Mouse (Mus musculus) C2C12 (cell line): ENCODE results near the gene Tulp2. TPM values are rescaled to one million over a fixed set of nuclear protein-coding genes. Genes with fewer than 3 reads are reported as not detected.

Experiments
- H3K27me3 ChIP-seq: one replicate; pipeline ENCODE4 v1.6.1; 2011; ENCODE audit not compliant: control insufficient read depth, insufficient read depth, insufficient read length
- H3K36me3 ChIP-seq: one replicate; pipeline ENCODE4 v1.6.1; 2011; ENCODE audit not compliant: control insufficient read depth, insufficient read depth
- H3K4me3 ChIP-seq: one replicate; pipeline ENCODE4 v1.5.1; 2011; ENCODE audit warnings: mild to moderate bottlenecking, control low read depth; ENCODE audit not compliant: poor library complexity, insufficient read depth, severe bottlenecking
- H3K79me2 ChIP-seq: one replicate; pipeline ENCODE4 v1.6.1; 2011; ENCODE audit not compliant: control insufficient read depth, insufficient read depth
- H3K79me3 ChIP-seq: one replicate; pipeline ENCODE4 v1.6.1; 2011; ENCODE audit warnings: low read depth, control low read depth
- H3ac ChIP-seq: one replicate; pipeline ENCODE3; 2011; ENCODE audit warnings: low read depth; ENCODE audit not compliant: control insufficient read depth, insufficient read length
- CEBPB ChIP-seq: IDR thresholded peaks from one replicate; pipeline ENCODE4 v1.6.1; 2011; ENCODE audit warnings: low read depth, mild to moderate bottlenecking, control low read depth, moderate library complexity
- CTCF ChIP-seq: IDR thresholded peaks from one replicate; pipeline ENCODE4 v1.5.1; 2011; ENCODE audit not compliant: control insufficient read depth, insufficient read depth, insufficient read length
- FOSL1 ChIP-seq: IDR thresholded peaks from one replicate; pipeline ENCODE4 v1.8.0; 2011; ENCODE audit warnings: mild to moderate bottlenecking, low read length; ENCODE audit not compliant: poor library complexity, insufficient read depth, severe bottlenecking
- MAX ChIP-seq: IDR thresholded peaks from one replicate; pipeline ENCODE4 v1.6.1; 2011; ENCODE audit warnings: mild to moderate bottlenecking, control low read depth
- MYOD1 ChIP-seq: IDR thresholded peaks from one replicate; pipeline ENCODE4 v1.6.1; 2011; ENCODE audit warnings: low read depth; ENCODE audit not compliant: control insufficient read depth, insufficient read length
- MYOG ChIP-seq: IDR thresholded peaks from one replicate; pipeline ENCODE4 v1.6.1; 2011; ENCODE audit not compliant: control insufficient read depth, insufficient read length; ENCODE audit errors: extremely low read depth
- USF1 ChIP-seq: IDR thresholded peaks from one replicate; pipeline ENCODE4 v1.6.1; 2011; ENCODE audit warnings: low read depth, mild to moderate bottlenecking, control low read depth, moderate library complexity
- polyA plus RNA-seq: library from polyadenylated mRNA; unstranded; fragments of >200 nt; fragmentation: generic; extraction: Trizol; gene quantifications from one replicate; pipeline ENCODE4 v1.2.1, GENCODE M21; 2012; ENCODE audit warnings: missing spikeins

The Tulp2 gene
- polyA plus RNA-seq, 1 experiment = not detected

DNA sequence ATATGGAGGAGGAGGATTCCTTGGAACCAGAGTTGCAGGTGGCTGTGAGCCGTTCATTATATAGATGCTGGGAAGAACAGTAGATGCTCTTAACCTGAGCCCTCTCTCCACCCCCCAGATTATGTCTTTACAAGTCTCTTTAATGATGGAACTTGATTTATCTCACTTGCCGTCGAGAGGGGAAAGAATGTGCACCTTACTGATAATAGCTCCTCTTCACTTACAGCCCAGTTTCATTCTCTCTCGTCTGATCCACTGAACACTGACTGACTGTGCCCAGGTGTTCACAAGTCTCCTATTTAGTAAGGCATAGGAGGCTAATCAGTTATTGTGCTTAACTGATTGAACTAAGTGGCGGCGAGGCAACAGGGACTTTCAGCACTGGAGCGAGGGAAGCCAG lies 7.9 kb downstream of the Tulp2 start:
- no peaks in the 10 kb centered on the region for H3K27me3 ChIP-seq
- no peak overlapping the region for H3ac ChIP-seq
- H3K79me3 ChIP-seq = no peaks in the 10 kb centered on the region
- H3K36me3 ChIP-seq = no peaks in the 10 kb centered on the region
- no peak for TF ChIP-seq MAX
- no peak for TF ChIP-seq MYOD1
- no peak overlapping the region for H3K4me3 ChIP-seq
- H3K79me2 ChIP-seq = no peaks in the 10 kb centered on the region

- H3K79me2 ChIP-seq = no peaks in the 10 kb centered on the region
- TF ChIP-seq MYOG (no peak), USF1 (no peak), MAX (no peak), CEBPB (no peak), MYOD1 (no peak), CTCF (no peak), FOSL1 (no peak)
Measured at GRCm38 (mm10) chr7:45490822-45491221, 9.1 kb downstream of the Tulp2 start.

GRCm38 (mm10) chr7:45491264-45491663 lies 9.6 kb downstream of the Tulp2 start:
- TF ChIP-seq MAX (no peak), MYOD1 (no peak), CEBPB (no peak)
- Histone ChIP-seq H3K79me3 (no peaks in the 10 kb centered on the region), H3K79me2 (no peaks in the 10 kb centered on the region), H3K4me3 (no peak overlapping the region), H3ac (no peak overlapping the region), H3K27me3 (no peaks in the 10 kb centered on the region), H3K36me3 (no peaks in the 10 kb centered on the region)

More at GRCm38 (mm10) chr7:45490822-45491221, 9.1 kb downstream of the Tulp2 start:
- Histone ChIP-seq H3K27me3 (no peaks in the 10 kb centered on the region), H3K79me3 (no peaks in the 10 kb centered on the region), H3ac (no peak overlapping the region), H3K4me3 (no peak overlapping the region), H3K36me3 (no peaks in the 10 kb centered on the region)

GRCm38 (mm10) chr7:45492225-45492844 lies 10.7 kb downstream of the Tulp2 start:
- H3K79me2 ChIP-seq = no peaks in the 10 kb centered on the region
- H3ac ChIP-seq = no peak overlapping the region
- TF ChIP-seq CEBPB = no peak
- no peak for TF ChIP-seq MAX
- no peak for TF ChIP-seq MYOD1
- no peak for TF ChIP-seq MYOG
- TF ChIP-seq FOSL1 = no peak
- TF ChIP-seq USF1 = no peak
- TF ChIP-seq CTCF = no peak
- H3K27me3 ChIP-seq = no peaks in the 10 kb centered on the region
- no peaks in the 10 kb centered on the region for H3K79me3 ChIP-seq
- no peaks in the 10 kb centered on the region for H3K36me3 ChIP-seq
- no peak overlapping the region for H3K4me3 ChIP-seq

DNA sequence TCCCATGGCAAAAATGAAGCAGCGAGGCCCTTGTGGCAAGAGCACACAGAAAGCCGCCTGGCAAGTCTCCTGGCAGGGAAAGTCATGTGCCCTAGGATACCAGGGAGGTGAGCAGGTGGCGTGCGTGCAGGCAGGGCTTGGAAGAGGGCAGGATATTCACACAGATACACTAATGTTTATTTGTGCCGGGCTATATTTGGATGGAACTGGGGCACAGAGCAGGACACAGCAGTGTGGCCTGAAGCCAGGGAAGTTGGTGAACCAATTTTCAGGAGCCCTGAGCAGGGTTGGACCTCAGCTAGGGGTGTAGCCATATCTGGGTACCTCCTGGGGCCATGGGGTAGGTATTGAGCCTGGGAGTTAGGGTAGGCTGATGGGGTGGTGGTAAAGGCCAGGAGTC lies 11.3 kb downstream of the Tulp2 start:
- Histone ChIP-seq H3ac (no peak overlapping the region), H3K79me2 (no peaks in the 10 kb centered on the region), H3K27me3 (no peaks in the 10 kb centered on the region), H3K4me3 (no peak overlapping the region), H3K36me3 (no peaks in the 10 kb centered on the region), H3K79me3 (no peaks in the 10 kb centered on the region)
- no peak for TF ChIP-seq MYOD1
- TF ChIP-seq FOSL1 = no peak
- TF ChIP-seq MYOG = no peak
- no peak for TF ChIP-seq USF1
- no peak for TF ChIP-seq MAX
- no peak for TF ChIP-seq CEBPB
- no peak for TF ChIP-seq CTCF

DNA sequence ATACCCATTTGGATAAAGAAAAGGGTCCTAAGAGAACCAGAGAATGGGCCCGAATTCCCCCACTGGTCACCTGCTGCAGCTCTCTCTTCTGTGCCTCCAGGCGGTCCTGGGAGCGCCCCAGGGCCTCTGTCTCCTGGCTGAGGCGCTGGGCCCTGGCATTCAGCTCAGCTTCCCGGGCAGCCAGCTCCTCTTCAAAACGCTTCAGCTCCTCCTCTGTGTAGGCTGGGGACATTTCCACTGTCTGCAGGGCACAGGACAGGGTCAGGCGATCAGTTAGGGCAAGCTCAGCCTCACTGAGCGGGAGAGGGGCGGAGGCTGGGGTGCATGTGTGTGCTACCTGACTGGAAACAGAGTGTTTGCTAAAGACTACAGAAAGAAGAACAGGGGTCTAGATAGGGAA lies 12.9 kb downstream of the Tulp2 start:
- no peaks in the 10 kb centered on the region for H3K79me2 ChIP-seq
- H3K79me3 ChIP-seq = no peaks in the 10 kb centered on the region
- no peak overlapping the region for H3ac ChIP-seq
- no peaks in the 10 kb centered on the region for H3K36me3 ChIP-seq
- TF ChIP-seq MYOD1 (no peak), USF1 (no peak), MAX (no peak), FOSL1 (no peak), CTCF (no peak), MYOG (no peak), CEBPB (no peak)
- no peaks in the 10 kb centered on the region for H3K27me3 ChIP-seq
- H3K4me3 ChIP-seq = no peak overlapping the region
